Mouse (Mus musculus) layer of hippocampus, postnatal 25 days (tissue): ENCODE measurements around the gene Lcn9. TPM values are rescaled to one million over a fixed set of nuclear protein-coding genes. Genes with fewer than 3 reads are reported as not detected.

Source experiments
- DNase-seq, 2 experiments: peaks; one replicate each; pipeline ENCODE4 v3.0.0; 2022; ENCODE audit warnings: mixed read lengths in 2 of 2, low spot score in 1 of 2; ENCODE audit errors: extremely low spot score in 1 of 2
- total RNA-seq, 2 experiments: library from RNA; stranded (reverse); gene quantifications; 2 replicates each; pipeline ENCODE4 v1.2.3; 2021

Lcn9 gene
- total RNA-seq, 2 experiments from 2014 or later, result not detected

DNA sequence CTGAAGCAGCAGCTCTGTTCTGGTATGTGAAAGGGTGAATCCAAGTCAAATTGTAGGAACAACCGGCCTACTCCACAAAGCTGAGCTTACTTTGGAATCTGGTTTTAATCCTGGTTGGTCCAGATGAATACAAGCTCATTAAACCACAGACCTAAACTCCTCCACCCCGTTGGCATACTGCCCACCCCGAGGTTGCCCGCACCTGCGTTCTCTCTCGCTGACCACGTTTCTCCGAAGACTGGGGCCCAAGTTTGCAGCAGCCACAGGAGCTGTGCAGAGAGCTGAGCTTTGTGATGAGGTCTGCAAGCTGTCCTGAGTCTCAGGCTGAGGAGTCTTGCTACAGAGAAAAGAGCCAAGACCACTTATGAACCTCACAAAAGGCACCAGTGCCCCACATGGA, 23.6 kb downstream of the Lcn9 start:
- DNase-seq, result no peak

- DNase-seq, result no peak
Measured at GRCm38 (mm10) chr2:25847226-25847625, 24.3 kb downstream of the Lcn9 start, which contains the start of gene Sohlh1. Gene Sohlh1 (minus strand): TSS chr2:25847248.

GRCm38 (mm10) chr2:25850330-25850729, 27.4 kb downstream of the Lcn9 start:
- peak in 1 of 2 experiments; percentile 80 for DNase-seq

DNA sequence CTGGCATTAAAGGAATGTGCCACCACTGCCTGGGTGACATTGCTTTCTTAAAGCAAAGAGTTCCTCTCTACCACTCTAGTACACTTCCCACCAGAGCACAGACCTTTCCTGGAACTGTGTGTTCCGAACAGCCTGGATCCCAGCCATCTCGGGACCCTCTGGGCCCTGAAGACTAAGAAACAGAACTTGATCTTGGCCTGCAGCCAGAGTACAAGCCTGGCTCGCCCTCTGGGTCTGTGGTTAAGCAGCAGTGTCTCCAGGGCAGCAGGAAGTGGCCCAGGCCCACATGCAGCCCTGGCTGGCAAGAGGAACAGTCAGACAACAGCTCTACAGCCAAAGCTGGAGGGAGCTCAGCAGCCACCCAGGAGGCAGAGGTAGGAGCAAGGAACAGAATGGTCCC, 29.7 kb downstream of the Lcn9 start:
- DNase-seq, result peak in 1 of 2 experiments; percentile 47

DNA sequence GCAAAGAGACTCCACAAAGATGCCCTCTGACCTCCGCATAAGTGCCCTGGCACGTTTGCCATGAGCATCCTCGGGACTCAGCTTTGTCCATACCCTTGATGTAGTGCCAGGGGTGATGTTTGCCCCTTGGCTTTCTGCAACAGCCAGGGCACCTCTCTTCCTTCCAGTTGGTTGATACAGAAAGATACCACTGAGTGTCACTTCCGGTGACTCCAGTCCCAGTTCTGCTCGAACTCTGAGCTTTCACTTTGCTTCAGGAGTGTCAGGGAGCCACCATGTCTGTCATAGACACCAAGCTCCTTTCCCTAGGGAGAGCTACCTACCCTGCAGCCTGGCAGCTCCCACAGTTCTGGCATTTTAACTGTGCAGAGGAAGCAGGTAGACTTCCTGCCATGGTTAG, 31.0 kb downstream of the Lcn9 start:
- no peak for DNase-seq

DNA sequence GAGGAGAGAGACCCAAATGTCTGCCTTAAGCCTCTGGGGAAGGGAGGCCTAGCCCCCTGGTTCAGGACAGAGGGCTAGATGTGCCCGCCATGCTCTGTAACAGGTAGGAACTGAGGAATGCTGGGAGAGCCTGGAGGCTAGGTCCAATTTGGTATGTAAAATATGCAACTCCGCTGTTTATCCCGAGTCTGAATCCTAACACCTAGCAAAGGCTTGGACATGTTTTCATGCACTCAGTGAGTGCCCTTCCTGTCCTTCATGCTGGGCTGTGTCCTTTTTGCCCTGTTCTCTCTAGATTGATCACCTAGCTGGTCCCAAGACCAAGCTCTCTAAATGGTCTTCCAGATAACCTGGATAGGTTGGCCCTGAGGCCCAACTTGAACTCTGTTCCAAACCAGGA, 36.9 kb downstream of the Lcn9 start:
- DNase-seq, result no peak

DNA sequence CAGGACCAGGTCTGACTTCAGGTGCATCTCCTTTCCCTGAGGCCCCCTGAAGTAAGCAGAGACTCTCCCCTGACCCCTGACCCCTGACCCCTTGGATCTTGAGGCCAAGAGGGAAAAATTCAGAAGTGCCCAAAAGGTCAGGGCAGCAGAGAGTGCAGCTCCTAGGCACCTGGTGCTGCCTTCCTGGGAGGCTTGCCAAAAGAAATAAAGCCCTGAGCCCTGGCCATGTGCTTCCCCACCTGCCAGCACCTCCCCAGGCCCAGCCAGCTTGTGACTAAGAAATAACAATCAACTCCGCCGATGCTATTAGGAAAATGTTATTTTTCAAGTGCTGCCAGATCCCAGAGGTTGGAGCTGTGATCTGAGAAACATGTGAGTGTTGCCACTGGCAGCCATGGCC, 39.1 kb downstream of the Lcn9 start:
- DNase-seq, result no peak

GRCm38 (mm10) chr2:25862696-25863270, 39.8 kb downstream of the Lcn9 start:
- DNase-seq, result no peak

DNA sequence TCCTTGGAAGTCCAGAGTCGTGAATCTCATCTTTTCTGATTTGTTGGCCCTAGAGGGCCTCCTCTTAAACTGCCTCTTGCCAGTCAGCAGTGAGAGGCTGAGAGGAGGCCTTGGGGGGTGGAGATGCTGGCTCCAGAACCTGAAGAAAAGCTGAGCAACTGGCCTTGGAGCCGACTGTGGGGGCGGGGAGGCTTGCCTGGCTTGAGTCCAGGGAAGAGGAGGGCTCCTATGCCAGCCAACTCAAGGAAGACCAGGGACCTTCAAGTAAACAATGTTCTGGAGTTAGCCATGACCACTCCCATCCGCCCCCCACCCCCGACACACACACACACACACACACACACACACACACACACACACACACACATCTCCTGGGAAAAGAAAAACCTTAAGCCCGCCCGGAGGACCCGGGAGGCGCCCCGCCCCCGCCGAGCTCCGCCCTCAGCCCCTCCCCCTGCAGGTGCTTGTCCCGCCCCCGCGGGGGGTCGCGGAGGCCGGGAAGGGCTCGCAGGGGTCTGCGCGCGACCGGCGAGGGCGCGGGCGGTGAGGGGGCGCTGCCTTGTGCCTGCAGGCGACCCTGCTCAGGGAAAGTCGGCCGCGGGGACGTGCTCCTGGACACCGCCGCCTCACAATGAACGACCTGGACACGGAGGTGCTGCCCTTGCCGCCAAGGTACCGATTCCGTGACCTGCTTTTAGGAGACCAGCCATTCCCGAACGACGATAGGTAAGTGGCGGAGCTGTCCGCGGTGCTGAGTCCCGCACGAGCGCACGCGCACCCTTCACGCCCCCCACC, 40.6 kb downstream of the Lcn9 start, which contains the start of gene Kcnt1:
TSS of gene Kcnt1 (plus strand) at position 398 of the 795 bp plus-strand sequence.
- DNase-seq, result peak in 1 of 2 experiments; percentile 38

DNA sequence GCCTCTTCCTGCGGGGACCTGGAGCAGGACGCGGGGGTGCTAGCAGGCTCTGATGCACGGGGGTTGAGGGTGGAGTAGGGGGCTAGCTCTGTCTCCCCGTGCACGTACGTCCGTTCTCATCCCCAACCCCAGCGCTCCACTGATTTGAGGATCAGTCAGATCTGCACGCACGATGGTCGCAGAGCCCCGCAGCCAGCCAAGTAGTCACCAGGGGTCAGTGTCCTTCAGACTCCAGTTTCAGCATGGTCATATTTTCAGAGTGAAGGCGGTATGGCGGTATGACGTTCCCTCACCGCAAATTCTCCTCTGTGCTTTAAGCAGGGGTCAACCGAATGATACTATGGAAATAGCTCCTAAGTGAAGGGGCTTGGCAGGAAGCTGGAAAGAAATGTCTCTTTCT, 41.3 kb downstream of the Lcn9 start:
- no peak for DNase-seq

- peak in 1 of 2 experiments; percentile 29 for DNase-seq
Measured at GRCm38 (mm10) chr2:25865412-25865811, 42.5 kb downstream of the Lcn9 start.

- DNase-seq, result no peak
Measured at GRCm38 (mm10) chr2:25866656-25867055, 43.7 kb downstream of the Lcn9 start.

Other genes with a start within 250 kb of the Lcn9 start
- gene Mamdc4, start 248.3 kb upstream of the Lcn9 start, total RNA-seq, result 1 to 10 TPM; 1.9 to 2.3 TPM
- 10 to 100 TPM; 67.9 to 75.4 TPM for gene Phpt1, start 247.9 kb upstream of the Lcn9 start, total RNA-seq
- gene Ajm1, start 241.4 kb upstream of the Lcn9 start, total RNA-seq, result 100 to 1,000 TPM; 104 to 117 TPM
- gene Rabl6, start 214.6 kb upstream of the Lcn9 start, total RNA-seq, result 100 to 1,000 TPM; 128 to 145 TPM
- gene Ccdc183, start 205.5 kb upstream of the Lcn9 start, total RNA-seq, result not detected
- gene Tmem141, start 201.1 kb upstream of the Lcn9 start, total RNA-seq, result 10 to 100 TPM; 21.3 to 24.7 TPM
- under 1 TPM; 0.44 to 0.80 TPM for gene Fcna, start 195.1 kb upstream of the Lcn9 start, total RNA-seq
- gene Lcn8, start 170.0 kb upstream of the Lcn9 start, total RNA-seq, result not detected
- not detected for gene Lcn5, start 165.2 kb upstream of the Lcn9 start, total RNA-seq
- gene Lcn6, start 146.4 kb upstream of the Lcn9 start, total RNA-seq, result not detected
- not detected for gene Lcn10, start 140.4 kb upstream of the Lcn9 start, total RNA-seq
- not detected for gene Obp2a, start 123.1 kb upstream of the Lcn9 start, total RNA-seq
- 100 to 1,000 TPM in 1 of 2 experiments, 10 to 100 TPM in 1; 98.1 to 104 TPM for gene Bmyc, start 116.4 kb upstream of the Lcn9 start, total RNA-seq
- gene Obp2b, start 86.1 kb upstream of the Lcn9 start, total RNA-seq, result not detected
- gene Lcn3, start 57.6 kb upstream of the Lcn9 start, total RNA-seq, result not detected
- not detected for gene Lcn11, start 46.1 kb upstream of the Lcn9 start, total RNA-seq
- not detected for gene Gm13539, start 40.9 kb upstream of the Lcn9 start, total RNA-seq
- gene Glt6d1, start 7.3 kb upstream of the Lcn9 start, total RNA-seq, result not detected
- not detected for gene Sohlh1, start 24.1 kb downstream of the Lcn9 start, total RNA-seq
- 10 to 100 TPM; 33.6 to 37.2 TPM for gene Kcnt1, start 40.6 kb downstream of the Lcn9 start, total RNA-seq
- gene Camsap1, start 160.1 kb downstream of the Lcn9 start, total RNA-seq, result 100 to 1,000 TPM; 113 to 122 TPM
- 10 to 100 TPM; 58.1 to 68.6 TPM for gene Ubac1, start 198.6 kb downstream of the Lcn9 start, total RNA-seq